In genomic region chr8:61235499-61235898, GRCm38 (mm10) we compare ENCODE assay signal across 14 mouse cellular contexts.
"Had no signal": no experiment of that assay in that cellular context is flagged by ENCODE, and none has a peak within 500 bp of the region (broad histone marks: within the 10 kb centered on the region; RNA-seq: fewer than 3 reads in every experiment).

No protein-coding gene starts in this region.

- H3K27ac ChIP-seq: left cerebral cortex, adult 2 months; liver, embryonic 13.5 days had no signal

- H3K9ac ChIP-seq: kidney, embryonic 15.5 days; liver, embryonic 13.5 days had no signal

- H3K36me3 ChIP-seq: liver, embryonic 13.5 days had no signal

- H3K9me3 ChIP-seq: kidney, embryonic 15.5 days; liver, embryonic 13.5 days had no signal

- DNase-seq: kidney, adult 11 months; kidney, adult 8-10 months; kidney, postnatal 10 days; kidney, postnatal 36 days; layer of hippocampus, postnatal 36 days; liver, embryonic 13.5 days; lung, adult 2 months; lung, postnatal 14 days; midbrain, embryonic 14.5 days; thymus, adult 2 months; thymus, postnatal 14 days; thymus, postnatal 4 days had no signal

- H3K4me3 ChIP-seq: kidney, embryonic 15.5 days; left cerebral cortex, adult 2 months; liver, embryonic 13.5 days had no signal

- H3K4me2 ChIP-seq: liver, embryonic 13.5 days had no signal

- H3K27me3 ChIP-seq: kidney, embryonic 15.5 days; liver, embryonic 13.5 days had no signal
